Mouse (Mus musculus): ENCODE measurements at regions not wholly inside any gene's neighbourhood (a gene's known extent, or its start where the extent isn't known, plus 50 kb on each side); places are given as distances from the start of the nearest gene placed in this dataset.

DNA sequence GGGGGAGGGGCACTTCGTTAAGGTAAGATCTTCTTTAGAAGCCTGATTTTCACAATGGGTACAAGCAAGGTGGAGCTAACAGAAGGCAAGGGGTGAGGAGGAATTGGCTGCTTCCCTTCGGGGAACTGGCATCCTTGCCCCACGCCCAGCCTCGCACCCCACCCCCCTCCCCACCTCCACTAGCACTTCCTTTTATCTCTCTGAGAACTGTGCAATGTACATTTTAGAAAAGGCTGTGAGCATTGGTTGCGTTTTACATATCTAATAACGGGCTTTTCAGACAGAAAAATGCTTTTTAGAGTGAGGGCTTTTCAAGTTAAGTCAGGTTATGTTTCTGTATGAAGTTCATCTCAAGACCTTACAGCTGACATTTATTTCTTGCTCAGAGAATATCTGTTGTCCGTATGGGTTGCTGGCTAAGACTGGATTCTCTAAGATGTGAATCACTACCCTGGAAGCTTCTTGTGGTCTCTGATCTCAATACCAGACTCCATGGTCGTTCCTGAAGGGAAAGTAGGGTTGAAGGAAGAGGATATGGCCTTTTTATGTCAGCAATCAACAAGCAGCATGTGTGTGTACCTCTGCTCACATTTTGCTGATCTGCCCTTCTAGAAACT lies 199.1 kb downstream of the Klf6 start:
- DNase-seq = no peak

DNA sequence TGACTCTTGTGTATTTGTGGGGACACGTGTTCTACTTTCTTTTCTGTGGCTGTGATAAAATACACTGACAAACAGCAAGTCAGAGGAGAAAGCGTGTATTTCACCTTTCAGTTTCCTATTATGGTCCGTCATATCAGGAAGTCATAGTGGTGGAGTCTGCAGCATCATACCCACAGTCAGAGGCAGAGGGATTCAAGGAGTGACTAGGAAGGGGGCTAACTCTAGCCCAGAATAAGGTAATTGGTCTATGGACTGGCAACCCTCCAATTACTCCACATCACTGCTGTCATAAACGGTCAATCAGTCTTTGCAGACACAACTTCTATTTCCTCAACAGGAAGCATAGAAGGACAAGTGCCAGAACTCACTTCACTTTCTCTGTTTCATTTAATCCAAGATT lies 201.0 kb downstream of the Klf6 start:
- DNase-seq = no peak

DNA sequence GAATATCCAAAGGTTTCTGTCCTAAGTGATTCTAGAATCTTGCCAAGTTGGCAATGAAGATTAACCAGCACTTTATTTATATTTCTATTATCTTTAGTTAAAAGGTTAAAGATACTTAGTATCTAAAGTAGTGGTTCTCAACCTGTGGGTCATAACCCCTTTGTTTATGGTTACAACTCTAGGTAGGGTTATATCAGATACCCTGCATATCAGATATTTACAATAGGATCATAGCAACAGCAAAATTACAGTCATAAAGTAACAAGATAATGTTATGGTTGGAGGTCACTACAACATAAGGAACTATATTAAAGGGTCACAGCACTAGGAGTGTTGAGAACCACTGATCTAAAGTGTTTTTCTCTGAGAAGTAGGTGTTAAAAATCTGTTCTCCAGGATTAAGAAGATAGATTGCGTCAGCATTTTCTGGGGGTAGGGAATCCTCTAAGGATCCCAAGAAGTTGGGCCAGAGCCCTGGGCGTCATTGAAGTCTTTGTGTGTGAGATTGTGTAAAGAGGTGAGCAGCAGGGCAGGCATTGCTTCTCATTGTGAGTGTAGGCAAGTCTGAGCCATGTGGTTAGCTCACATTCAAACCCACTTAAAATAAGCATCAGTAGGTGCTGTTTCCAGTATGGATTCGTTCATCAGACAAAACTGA lies 201.6 kb downstream of the Klf6 start:
- no peak for DNase-seq

DNA sequence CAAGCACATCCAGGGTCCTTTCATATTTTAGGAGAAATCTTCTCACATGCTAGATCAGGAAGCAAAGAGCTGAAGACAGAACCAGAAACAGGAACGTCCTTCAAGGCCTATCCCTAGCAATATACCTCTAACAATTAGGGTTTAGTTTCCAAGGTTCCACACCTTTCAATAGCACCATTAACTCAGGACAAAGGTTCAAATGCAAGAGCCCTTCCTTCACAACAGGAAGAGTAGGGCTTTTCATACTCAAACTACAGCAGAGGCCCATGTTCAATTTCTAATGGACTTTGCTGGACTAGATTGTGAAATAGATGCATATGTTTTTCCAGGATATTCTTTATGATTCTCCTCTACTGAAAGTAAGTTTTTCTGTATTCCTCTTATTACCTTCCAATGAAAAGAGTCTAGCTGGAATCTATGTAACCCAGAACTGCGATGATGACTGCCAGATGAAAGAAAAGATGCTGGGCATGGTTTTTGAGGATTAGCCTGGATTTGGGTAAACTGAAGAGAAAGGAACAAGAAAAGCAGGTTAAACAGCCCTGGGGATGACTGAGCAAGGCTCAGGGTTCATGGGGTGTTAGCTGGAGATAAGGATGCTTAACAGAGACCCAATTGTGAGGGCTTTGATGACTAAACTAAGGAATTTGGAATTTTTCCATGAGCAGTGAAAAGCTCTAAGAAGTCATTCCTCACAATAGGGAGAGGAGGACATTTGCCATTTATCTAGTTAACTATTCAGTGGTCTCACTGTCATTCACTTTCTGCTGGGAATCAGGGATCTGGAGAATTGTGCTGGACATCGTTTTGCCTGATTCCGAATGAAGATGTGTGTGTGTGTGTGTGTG lies 215.9 kb downstream of the Klf6 start:
- DNase-seq = no peak

DNA sequence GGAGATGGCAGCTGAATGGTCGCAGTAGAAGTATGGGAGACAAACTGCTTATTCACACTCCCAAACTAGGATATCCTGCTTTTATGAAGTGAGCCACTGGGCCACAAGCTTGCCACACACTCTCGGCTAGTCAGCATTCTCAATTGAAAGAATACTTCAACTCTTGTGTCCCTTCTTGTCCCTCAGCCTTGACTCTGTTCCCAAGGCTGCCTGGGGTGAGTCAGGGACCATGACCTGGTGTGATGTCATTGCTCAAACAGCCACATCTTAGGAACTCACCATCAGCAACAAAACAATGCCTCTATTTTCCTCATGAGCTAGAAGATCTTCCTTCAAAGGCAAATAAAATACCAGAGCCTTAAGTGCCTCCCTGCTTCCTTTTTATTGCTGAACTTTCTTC lies 224.6 kb downstream of the Klf6 start:
- DNase-seq = no peak

DNA sequence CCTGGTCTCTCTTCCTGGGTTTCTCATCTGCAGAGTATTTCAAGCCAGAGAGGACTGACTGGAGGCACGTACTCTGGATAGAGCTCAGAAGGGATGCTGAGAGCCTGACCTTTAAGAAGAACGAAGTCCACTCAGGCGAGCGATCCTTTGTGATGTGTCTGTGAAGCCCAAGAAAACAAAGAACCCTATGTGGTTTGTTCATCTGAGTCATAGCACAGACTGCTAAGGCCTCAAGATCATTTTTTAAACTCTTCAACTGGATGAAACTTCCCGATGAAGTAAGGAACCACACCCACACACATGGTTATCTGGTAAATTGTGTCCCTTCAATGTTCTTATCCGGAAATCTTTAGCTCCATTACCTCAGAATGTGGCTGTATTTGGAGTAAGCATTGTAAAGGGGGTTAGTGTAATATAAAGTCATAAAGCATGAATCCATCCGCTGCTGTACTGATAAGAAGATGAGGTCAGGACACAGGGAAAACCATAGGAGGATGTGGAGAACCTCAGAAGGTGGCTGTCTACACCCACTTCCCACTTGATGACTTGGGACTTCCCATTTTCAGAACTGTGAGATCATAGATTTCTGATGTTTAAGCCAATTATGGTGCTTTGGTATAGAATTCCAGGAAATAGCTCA lies 247.9 kb downstream of the Klf6 start:
- no peak for DNase-seq

DNA sequence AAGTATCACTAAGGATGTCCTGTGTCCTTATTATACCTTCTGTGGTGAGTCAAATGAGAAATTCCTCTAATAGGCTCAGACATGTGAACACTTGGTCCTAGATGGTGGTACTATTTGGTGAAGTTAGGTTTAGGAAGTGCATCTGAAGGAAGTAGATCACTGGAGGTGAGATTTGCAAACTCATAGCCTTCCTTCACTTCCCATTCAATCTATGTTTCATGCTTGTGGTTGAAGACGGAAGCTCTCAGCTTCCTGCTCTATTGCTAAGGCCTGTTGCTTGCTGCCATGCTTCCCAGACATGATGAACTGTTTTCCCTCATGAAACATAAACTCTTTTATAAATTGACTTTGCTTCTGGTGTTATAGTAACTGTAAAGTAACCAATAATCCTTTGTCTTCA lies 258.4 kb downstream of the Klf6 start:
- no peak for DNase-seq

DNA sequence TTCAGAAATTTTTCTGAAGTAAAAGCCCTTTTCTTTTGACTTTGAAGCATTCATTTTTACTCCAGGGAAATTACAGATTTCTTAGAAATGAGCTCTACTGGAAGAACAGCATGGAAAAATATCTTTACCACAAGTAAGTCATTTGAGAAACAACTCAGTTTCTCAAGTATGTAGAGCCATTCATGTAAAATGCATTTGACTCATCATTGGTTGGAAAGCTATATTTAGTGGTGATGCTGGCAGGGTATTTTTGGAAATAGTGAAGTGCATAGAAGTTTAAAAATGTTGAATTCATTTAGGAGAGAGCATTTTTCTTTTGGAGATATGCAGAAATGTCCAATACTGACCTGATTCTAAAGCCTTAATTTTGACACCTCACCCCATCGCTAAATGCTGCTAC lies 266.0 kb downstream of the Klf6 start:
- DNase-seq = no peak

DNA sequence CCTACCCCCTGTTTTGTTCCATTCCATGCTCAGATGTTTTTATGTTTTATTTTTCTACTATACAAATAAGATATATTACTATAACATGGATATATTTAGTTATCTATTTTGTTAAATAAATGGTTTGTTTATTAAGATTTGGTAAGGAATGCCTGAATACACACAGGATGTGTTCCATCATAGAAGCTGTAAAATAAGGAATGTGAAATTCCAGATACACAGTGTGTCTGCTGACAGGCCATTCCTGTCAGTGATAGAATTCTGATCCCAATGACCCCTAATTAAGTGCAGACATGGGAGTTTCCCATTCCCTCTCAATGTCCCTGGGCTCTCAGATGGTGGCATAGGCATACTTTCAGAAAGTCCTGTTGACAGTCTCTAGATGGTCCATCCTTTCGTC lies 267.6 kb downstream of the Klf6 start:
- no peak for DNase-seq

DNA sequence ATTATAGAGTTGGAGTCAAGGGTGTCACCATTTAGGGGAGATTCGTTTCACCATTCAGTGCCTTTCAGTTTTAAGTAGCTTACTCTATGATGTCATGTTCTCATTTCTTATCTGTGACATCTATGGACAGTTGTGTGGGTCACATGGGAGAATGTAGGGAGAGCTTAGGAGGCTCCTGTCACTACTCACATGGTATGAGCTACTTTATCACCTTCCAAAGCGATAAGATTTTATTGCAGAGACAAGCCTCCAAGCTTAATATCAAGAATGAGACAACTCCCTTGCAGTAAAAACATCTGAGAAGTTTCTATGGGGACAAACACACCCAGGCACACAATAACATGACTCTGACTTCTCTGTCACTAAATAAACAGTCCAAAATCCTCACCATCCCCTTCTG lies 270.1 kb downstream of the Klf6 start:
- no peak for DNase-seq

DNA sequence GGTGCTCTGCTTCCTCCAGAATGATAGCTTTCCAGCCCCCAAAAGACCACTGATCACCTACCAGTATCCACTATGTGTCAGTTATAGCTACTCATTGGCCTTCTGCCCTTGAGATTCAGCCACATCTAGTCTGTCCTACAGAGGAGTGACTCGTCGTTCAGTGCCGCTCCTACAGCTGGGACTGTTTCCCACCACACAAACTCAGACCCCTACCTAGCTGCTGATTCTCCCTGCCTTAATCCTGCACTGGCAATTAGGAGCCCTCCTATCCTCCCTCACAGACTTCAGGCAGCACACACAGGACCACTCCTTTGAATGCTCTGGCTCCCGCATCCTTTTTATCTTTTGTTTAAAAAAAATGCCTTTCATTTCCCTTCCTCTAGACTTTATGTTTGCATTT lies 275.9 kb downstream of the Klf6 start:
- DNase-seq = no peak

DNA sequence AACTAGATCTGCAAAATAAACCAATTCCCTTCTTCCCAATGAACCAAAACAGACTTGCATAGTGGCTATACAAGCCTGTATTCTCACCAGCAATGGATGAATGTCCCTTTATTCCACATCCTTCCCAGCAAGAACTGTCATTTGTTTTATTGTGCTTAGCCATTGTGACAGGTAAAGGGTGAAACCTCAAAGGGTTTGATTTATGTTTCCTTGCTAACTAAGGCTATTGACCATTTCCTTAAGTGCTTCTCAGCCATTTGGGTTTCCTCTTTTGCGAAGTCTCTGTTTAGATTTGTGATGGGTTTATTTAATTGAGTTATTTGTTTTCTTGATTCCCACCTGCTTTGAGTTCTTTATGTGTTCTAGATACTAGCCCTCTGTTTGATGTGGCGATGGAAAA lies 281.5 kb downstream of the Klf6 start:
- no peak for DNase-seq

DNA sequence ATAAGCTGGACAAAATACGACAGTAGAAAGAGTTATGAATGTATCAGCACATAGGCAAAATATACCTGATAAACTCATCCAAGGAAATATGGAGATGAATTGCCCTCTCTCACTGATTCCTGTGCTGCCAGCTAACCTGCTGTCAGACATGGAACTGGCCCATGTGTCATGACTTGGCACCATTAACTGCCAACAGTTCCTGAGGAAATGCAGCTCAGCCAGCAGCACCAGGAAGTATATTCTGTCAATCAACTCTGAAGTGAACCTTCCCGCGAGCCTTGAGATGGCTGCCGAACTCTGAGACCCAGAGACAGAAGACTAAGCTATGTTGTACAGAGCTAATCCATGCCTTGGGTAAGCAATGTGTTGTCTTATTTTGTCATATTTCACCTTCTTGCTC lies 292.4 kb downstream of the Klf6 start:
- DNase-seq = no peak

DNA sequence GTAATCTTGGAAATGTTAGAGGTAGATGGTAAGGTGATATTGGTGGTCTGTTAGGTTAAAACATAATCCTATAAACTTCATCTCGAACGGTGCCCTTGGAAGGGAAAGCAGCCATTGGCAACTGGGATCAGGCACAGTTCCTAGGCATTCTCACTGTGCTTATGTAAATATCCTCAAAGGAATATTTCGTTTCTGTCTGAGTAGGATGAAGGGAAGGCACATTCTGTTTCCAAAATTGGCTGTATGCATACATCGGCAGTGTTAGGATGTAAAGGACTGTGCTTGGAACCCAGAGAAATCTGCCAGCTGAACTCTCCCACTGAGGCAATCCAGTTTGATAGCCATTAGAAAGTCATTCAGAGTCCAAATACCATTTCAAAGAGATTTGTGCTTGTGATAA lies 294.9 kb downstream of the Klf6 start:
- DNase-seq = no peak

DNA sequence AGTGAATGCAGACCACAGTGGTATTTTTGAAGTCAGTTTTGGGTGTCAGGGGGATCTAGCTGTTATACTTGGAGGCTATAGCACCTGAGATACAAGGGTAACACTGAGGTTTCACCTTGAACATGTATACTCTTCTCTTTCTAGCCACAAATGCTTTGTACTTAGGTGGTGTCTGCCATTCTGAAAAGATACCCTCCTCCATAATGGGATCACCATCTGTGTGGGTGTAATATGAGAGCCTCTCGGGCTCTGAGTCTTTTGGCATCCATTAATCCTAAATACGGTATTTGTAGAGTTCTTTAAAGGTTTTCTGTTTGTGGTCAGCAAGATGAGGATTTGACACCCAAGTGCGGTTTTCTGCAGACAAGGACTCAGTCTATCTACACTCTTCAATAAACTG lies 295.7 kb downstream of the Klf6 start:
- no peak for DNase-seq

DNA sequence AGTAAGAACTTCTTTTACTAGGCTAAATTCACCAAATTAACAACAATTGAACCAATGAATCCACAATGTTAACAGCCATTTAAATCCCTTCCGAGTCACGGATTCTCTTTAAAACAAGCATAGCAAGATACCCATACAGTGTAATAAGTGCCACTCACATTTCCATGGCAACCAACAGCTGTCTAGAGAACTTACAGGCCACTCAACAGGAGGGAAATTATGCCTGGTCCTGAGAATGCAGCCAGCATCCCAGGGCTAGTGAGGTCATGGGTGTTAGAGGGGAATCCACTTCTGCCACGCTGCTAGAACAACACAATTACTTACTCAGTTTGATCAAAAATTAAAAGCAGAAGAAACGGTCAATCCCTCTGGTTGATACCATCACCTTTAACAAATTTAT lies 296.7 kb downstream of the Klf6 start:
- no peak for DNase-seq

DNA sequence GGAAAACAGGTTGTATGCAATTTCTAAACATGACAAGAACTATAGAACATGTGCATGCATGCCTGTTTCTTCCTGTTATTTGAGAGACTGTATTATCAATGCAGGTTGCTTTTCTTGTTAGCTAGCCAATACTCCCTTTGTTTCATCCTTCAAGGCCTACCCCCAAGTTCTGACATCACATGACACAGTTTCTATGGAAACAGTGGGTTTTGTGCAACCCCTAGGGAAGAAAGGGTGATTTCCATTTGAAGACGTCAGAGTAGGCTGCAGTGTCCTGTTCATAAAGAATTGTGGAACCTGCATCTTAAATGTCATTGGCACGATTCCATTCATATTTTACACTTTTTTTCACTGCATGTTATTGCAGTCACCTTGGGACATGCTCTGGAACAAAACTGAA lies 298.1 kb downstream of the Klf6 start:
- no peak for DNase-seq

DNA sequence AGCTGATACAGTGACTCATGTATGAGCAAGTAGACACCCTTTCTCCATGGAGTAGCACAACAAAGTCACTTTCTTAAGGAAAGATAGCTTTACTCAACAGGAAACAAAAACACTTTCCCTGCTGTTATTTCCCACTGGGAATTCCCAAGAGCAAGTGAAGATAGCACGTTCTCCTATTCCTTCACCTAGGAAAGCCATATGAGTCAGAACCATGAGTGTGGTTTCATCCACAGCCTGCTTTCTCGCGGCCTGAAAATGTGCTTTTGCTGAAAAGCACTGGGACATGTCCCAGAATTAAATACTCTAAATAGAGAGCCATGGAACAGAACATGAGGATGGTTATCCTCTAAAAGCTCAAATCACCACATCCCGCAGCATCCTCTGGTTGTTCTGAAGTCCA lies 304.6 kb downstream of the Klf6 start:
- DNase-seq = no peak

DNA sequence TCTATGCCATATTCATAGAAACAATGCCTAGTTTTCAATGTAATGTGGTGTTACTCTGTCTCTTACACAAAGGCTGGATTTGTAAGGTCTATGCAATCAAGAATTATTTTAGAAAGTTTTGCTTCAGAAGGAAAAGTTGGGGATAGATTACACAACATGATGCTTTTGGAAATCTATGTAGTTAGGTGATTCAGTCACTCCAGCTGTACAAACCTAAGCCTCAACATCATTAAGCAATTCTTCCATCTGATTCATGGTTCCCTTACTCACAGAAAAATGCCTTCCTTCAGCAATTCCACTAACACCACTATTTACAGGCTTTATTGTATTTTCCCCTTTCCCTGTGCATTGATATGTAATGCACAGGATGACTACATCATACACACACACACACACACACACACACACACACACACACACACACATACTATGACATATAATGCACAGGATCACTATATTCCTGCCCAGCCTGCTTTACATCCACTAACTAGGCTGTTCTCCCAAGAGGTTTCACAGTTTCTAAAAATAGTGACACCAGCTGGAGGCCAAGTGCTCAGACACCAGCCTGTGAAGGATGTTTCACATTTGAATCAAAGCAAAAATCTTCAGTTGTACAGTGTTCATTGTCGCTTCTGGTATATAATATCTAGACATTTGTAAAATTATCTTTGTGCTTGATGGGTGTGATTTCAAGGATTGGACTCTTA lies 305.9 kb downstream of the Klf6 start:
- no peak for DNase-seq

DNA sequence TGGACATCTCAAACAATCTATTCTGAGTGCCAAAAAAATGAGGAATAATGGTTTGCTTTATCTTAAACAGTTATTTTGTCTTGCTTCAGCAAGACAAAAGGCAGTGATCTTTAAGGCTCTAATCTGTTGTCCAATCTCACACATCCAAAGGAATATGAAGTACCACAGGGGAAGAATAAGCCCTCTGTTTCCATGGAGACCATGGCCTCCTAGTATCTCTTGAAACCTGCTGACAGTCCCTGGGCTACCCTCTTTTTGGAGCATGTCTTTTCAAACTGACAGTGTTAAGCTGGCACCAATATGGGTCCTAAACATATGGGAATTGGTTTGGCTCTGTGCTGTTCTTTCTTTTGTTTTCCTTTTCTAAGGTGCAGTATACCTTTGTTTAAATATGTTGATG lies 311.8 kb downstream of the Klf6 start:
- DNase-seq = no peak

DNA sequence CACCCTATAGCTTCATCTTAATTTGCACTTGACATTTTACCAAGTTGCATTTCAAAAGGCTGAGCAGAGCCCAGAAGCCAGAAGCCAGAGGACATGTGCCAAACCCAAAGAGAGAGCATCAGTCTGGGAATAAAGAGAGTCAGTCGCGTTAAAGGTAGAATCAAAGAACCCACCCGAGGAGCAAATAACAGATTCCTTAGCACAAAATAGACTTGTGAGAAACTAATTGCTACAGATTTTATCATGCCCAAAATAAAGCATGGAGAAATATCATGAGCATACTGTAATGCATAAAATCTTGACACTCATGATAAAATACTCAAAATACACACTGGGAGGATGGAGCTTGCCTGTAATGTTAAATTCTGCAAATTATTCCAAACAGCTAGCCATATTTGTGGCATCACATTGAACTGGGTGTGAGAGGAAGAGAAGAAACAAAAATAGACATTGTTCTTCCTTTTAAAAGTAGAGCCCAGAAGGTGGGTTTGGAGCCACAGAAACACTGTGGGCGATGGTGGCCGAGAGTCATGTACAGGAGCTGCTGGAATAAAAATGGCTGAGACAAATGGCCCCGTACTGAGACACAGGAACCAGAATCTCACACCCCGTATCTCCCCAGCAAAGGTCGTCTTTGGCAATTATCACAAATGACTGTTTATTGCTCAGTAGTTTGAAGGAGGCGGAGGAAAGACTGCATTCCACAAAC lies 317.2 kb downstream of the Klf6 start:
- DNase-seq = no peak

DNA sequence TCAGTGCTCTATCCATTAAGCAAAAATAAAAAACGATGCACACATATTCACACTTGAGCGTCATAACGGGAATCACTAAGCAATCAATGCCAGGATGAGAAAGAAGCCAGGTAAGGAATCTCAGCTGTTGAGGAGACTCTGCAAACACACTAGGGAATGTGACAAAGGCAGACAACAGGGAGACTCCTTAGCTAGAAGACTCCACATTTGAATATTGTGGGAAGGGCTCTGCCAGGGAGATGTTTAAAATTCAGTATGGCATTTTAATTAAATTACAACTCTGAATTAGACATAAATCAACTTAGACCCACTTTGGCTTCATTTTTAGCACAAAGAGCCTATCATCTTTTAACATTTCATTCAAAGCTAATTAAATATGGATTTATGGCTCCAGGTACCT lies 327.9 kb downstream of the Klf6 start:
- no peak for DNase-seq

DNA sequence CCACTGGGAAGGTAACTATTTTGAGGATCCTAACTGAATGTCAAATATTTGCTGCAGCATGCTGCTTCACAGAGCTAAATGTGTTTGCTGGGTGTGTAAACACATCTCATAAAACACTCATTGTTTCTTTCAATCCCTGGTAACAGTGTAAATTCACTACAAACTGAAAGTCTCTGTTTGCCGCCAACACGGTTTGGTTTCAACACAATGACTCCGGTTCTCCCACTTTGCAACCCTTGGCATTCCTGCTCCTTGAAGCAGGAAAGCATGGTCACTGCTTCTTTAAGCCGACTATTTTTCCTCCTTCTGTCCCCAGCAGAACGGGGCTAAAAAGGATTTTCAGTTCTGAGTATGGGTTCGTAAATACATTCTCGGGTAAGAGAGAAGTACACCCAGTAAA lies 328.3 kb downstream of the Klf6 start:
- no peak for DNase-seq
